Comparison of ENCODE assay signal across 16 mouse cellular contexts in the genomic region with DNA sequence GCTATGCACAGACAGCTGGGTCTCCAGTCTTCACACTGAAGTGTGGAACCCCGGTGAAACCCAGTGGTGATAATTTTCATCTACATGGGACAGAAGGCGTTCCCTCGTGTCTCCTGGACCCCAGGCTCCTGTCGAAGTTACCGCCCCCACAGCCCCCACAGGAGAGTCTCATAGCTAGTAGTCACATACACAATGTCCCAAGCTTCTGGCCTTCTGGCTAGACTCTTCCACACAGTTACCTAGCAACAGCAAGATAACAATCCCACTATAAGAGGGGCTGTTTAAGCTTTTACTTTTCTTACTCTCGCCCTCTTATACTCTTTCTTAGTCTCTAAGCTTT.
A peak's percentile ranks its signal among the peaks of the same experiment; 100 is the strongest.
DNase-seq lines count a peak whose midpoint lies in the region; ATAC-seq and TF ChIP-seq lines count a peak whose summit lies in the region.
"Had no signal": no experiment of that assay in that cellular context is flagged by ENCODE, and none has a peak within 500 bp of the region (broad histone marks: within the 10 kb centered on the region; RNA-seq: fewer than 3 reads in every experiment).

No protein-coding gene starts in this region.

- H3K4me1 ChIP-seq in heart, embryonic 10.5 days, result 0 out of 2 replicates have a peak, but pooled peaks cover 4% of the 10 kb centered on the region
- H3K4me1 ChIP-seq in heart, embryonic 12.5 days (replicated peaks), result no peaks in the 10 kb centered on the region
- H3K4me1 ChIP-seq in midbrain, embryonic 11.5 days (ENCODE audit: control insufficient read depth, insufficient read depth, low read length), result peaks cover under 1% of the 10 kb centered on the region; the same call in 1 of the 2 replicates
- peaks cover 27% of the 10 kb centered on the region for H3K4me1 ChIP-seq in midbrain, embryonic 13.5 days (replicated peaks)
- peaks cover 5% of the 10 kb centered on the region; the same call in 1 of the 2 replicates for H3K4me1 ChIP-seq in testis, adult 2 months (ENCODE audit: control insufficient read depth, insufficient read depth, low read length)

- peak; percentile 58 for DNase-seq in heart, embryonic 10.5 days (ENCODE audit: low spot score)
- peak; percentile 57 for DNase-seq in midbrain, embryonic 11.5 days (ENCODE audit: low spot score, missing footprints)
- no peak for DNase-seq in testis, postnatal 10 days (ENCODE audit: low spot score)
- DNase-seq: adrenal gland, adult 2 months; adrenal gland, adult 8-10 months; adrenal gland, postnatal 10 days; adrenal gland, postnatal 14 days; B cell, adult 2 months had no signal

- H3K9me3 ChIP-seq in heart, embryonic 10.5 days, result no peaks in the 10 kb centered on the region
- no peaks in the 10 kb centered on the region for H3K9me3 ChIP-seq in heart, embryonic 12.5 days (replicated peaks)
- no peaks in the 10 kb centered on the region for H3K9me3 ChIP-seq in midbrain, embryonic 11.5 days (ENCODE audit: control insufficient read depth, low read length)
- no peaks in the 10 kb centered on the region for H3K9me3 ChIP-seq in midbrain, embryonic 13.5 days

- no peak for TF ChIP-seq CTCF in testis, adult 2 months (IDR thresholded peaks at IDR 0.05; ENCODE audit: control insufficient read depth, insufficient read depth, insufficient replicate concordance, low read depth, low read length)

- no peak overlapping the region for H3K4me2 ChIP-seq in heart, embryonic 12.5 days
- H3K4me2 ChIP-seq in midbrain, embryonic 11.5 days, result no peak overlapping the region
- H3K4me2 ChIP-seq in midbrain, embryonic 13.5 days (replicated peaks), result no peak overlapping the region

- no peak overlapping the region for H3K9ac ChIP-seq in heart, embryonic 12.5 days
- H3K9ac ChIP-seq in midbrain, embryonic 11.5 days (ENCODE audit: low read length), result no peak overlapping the region
- no peak overlapping the region for H3K9ac ChIP-seq in midbrain, embryonic 13.5 days (replicated peaks)

- no peak for ATAC-seq in heart, embryonic 12.5 days (ENCODE audit: insufficient number of reproducible peaks, low FRiP score)
- no peak for ATAC-seq in midbrain, embryonic 11.5 days (ENCODE audit: low FRiP score)
- no peak for ATAC-seq in midbrain, embryonic 13.5 days
- ATAC-seq: activated CD4-positive, CD25-positive, alpha-beta regulatory T cell, adult 4 months; CD4-positive, CD25-positive, alpha-beta regulatory T cell, adult 4 months; Patski had no signal

- no peak overlapping the region for H3K27ac ChIP-seq in heart, embryonic 10.5 days
- H3K27ac ChIP-seq in heart, embryonic 12.5 days (ENCODE audit: poor library complexity, severe bottlenecking), result no peak overlapping the region
- H3K27ac ChIP-seq in midbrain, embryonic 11.5 days (ENCODE audit: low read depth, low read length), result no peak overlapping the region
- H3K27ac ChIP-seq in midbrain, embryonic 13.5 days, result no peak overlapping the region
- H3K27ac ChIP-seq in testis, adult 2 months (ENCODE audit: control insufficient read depth, insufficient read depth, low read depth, low read length), result no peak overlapping the region

- H3K27me3 ChIP-seq in heart, embryonic 10.5 days (ENCODE audit: insufficient read depth, poor library complexity, severe bottlenecking), result peaks cover 66% of the 10 kb centered on the region
- H3K27me3 ChIP-seq in heart, embryonic 12.5 days (replicated peaks), result peaks cover 65% of the 10 kb centered on the region
- H3K27me3 ChIP-seq in midbrain, embryonic 11.5 days (ENCODE audit: control insufficient read depth, insufficient read depth, low read length), result peaks cover 10% of the 10 kb centered on the region
- H3K27me3 ChIP-seq in midbrain, embryonic 13.5 days, result peaks cover 11% of the 10 kb centered on the region
- H3K27me3 ChIP-seq in testis, adult 2 months (ENCODE audit: control insufficient read depth, insufficient read depth, low read length), result no peaks in the 10 kb centered on the region
- H3K27me3 ChIP-seq: CH12.LX, Patski had no signal

- 64% methylated on average over 6 of the region's 6 CpGs for WGBS in heart, embryonic 10.5 days
- 60% methylated on average over 6 of the region's 6 CpGs for WGBS in heart, embryonic 12.5 days
- WGBS in midbrain, embryonic 11.5 days, result 57% methylated on average over 6 of the region's 6 CpGs
- 50% methylated on average over 6 of the region's 6 CpGs for WGBS in midbrain, embryonic 13.5 days

- H3K4me3 ChIP-seq in heart, embryonic 10.5 days, result no peak overlapping the region
- no peak overlapping the region for H3K4me3 ChIP-seq in heart, embryonic 12.5 days
- H3K4me3 ChIP-seq in midbrain, embryonic 11.5 days (ENCODE audit: low read depth, low read length), result no peak overlapping the region
- no peak overlapping the region for H3K4me3 ChIP-seq in midbrain, embryonic 13.5 days (replicated peaks)
- peak overlapping the region; percentile 25 for H3K4me3 ChIP-seq in testis, adult 2 months (ENCODE audit: control insufficient read depth, low read depth, low read length)

- no peaks in the 10 kb centered on the region for H3K36me3 ChIP-seq in heart, embryonic 10.5 days
- H3K36me3 ChIP-seq in heart, embryonic 12.5 days, result no peaks in the 10 kb centered on the region
- no peaks in the 10 kb centered on the region for H3K36me3 ChIP-seq in midbrain, embryonic 11.5 days (ENCODE audit: control insufficient read depth, insufficient read depth, low read length)
- no peaks in the 10 kb centered on the region for H3K36me3 ChIP-seq in midbrain, embryonic 13.5 days
- no peaks in the 10 kb centered on the region for H3K36me3 ChIP-seq in testis, adult 2 months (ENCODE audit: control insufficient read depth, insufficient read depth, low read length)
- H3K36me3 ChIP-seq: G1E had no signal

- no peak for TF ChIP-seq POLR2A in testis, adult 2 months (IDR thresholded peaks at IDR 0.05; ENCODE audit: control insufficient read depth, low read depth, low read length)
